19 mouse cellular contexts compared by ENCODE assay signal in the genomic region with DNA sequence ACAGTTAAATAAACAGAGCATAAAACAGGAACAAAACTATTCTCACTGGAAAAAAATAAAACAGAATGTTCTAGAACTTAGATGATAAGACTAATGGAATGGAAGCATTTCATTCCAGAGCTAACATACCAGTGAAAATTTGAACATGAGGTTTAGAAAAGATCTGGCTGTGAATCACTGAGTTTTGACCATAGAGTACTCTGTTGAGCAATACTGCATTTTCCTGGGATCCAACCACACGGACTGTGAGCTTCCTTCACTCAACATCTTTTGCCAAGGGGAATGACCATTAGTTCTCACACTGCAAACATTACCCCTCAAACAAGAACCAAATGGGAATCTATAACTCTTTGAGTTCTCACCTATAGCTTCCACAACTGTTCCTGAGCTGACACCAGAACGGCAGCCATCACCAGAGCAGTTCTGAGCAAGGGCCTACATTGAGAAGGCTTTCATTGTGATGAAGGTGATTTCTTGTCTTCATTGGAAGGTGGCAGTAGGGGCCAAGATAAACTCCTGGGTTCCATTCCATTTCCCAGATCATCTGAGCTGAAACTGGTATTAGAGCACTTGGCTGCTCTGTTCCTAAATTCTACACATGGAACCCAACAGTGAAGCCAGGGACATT. TPM values are rescaled to one million over a fixed set of nuclear protein-coding genes. Genes with fewer than 3 reads are reported as not detected.
"Had no signal": no experiment of that assay in that cellular context is flagged by ENCODE, and none has a peak within 500 bp of the region (broad histone marks: within the 10 kb centered on the region; RNA-seq: fewer than 3 reads in every experiment).

No protein-coding gene starts in this region.

- H3K4me1 ChIP-seq: kidney, embryonic 15.5 days; limb, embryonic 15.5 days; midbrain, embryonic 10.5 days; neural tube, embryonic 12.5 days had no signal

- H3K27ac ChIP-seq: kidney, embryonic 15.5 days; limb, embryonic 15.5 days; liver, embryonic 14.5 days; midbrain, embryonic 10.5 days; neural tube, embryonic 12.5 days had no signal

- H3K27me3 ChIP-seq: kidney, embryonic 15.5 days; limb, embryonic 15.5 days; neural tube, embryonic 12.5 days had no signal

- H3K36me3 ChIP-seq: kidney, embryonic 15.5 days; limb, embryonic 15.5 days; midbrain, embryonic 10.5 days; neural tube, embryonic 12.5 days had no signal

- DNase-seq: kidney, adult 11 months; kidney, postnatal 14 days; layer of hippocampus, adult 9-11 months; layer of hippocampus, postnatal 36 days; lung, postnatal 14 days; midbrain, embryonic 14.5 days; thymus, adult 2 months; thymus, postnatal 25 days had no signal

- H3K9ac ChIP-seq: kidney, embryonic 15.5 days; limb, embryonic 15.5 days; liver, embryonic 14.5 days; neural tube, embryonic 12.5 days had no signal

- H3K4me2 ChIP-seq: kidney, embryonic 15.5 days; limb, embryonic 15.5 days; neural tube, embryonic 12.5 days had no signal

- H3K9me3 ChIP-seq: kidney, embryonic 15.5 days; limb, embryonic 15.5 days; midbrain, embryonic 10.5 days; neural tube, embryonic 12.5 days had no signal

- H3K4me3 ChIP-seq: kidney, embryonic 15.5 days; limb, embryonic 15.5 days; midbrain, embryonic 10.5 days; neural tube, embryonic 12.5 days had no signal

RNA-seq across cellular contexts. Expression of a gene that starts 1.9 kb away (rescaled TPM):
- total RNA-seq: layer of hippocampus, adult 18-20 months; layer of hippocampus, postnatal 36 days; left cerebral cortex, adult 8-10 months; left cerebral cortex, postnatal 25 days; megakaryocyte, adult 5-6 weeks; neutrophil, adult 5-6 weeks had no signal
- polyA plus RNA-seq: kidney, embryonic 15.5 days; limb, embryonic 11.5 days; limb, embryonic 15.5 days; liver, embryonic 14.5 days; midbrain, embryonic 10.5 days; midbrain, embryonic 14.5 days; neural tube, embryonic 12.5 days had no signal

RNA-seq across cellular contexts. Expression of a gene that starts 48.9 kb away (rescaled TPM):
- total RNA-seq: layer of hippocampus, adult 18-20 months; layer of hippocampus, postnatal 36 days; left cerebral cortex, adult 8-10 months; left cerebral cortex, postnatal 25 days; megakaryocyte, adult 5-6 weeks; neutrophil, adult 5-6 weeks had no signal
- polyA plus RNA-seq: limb, embryonic 11.5 days; liver, embryonic 14.5 days; midbrain, embryonic 10.5 days; midbrain, embryonic 14.5 days; neural tube, embryonic 12.5 days had no signal
